Mouse (Mus musculus): ENCODE measurements around the gene Stx12. TPM values are rescaled to one million over a fixed set of nuclear protein-coding genes. Genes with fewer than 3 reads are reported as not detected.
"Not testable (repeated sequence)": the region's sequence is repeated elsewhere in the genome, so short reads cannot be mapped to it uniquely, and the experiment has no call there.

The Stx12 gene
- polyA plus RNA-seq, 1 experiment from 2014 or later, result 67.4 TPM

- Histone ChIP-seq H3K36me3 (ENCODE audit: insufficient read depth) (peaks cover 25% of the 10 kb centered on the region), H3K9ac (no peak overlapping the region), H3K4me3 (ENCODE audit: low read depth, low read length) (no peak overlapping the region), H3K4me2 (no peak overlapping the region), H3K27ac (ENCODE audit: low read depth) (no peak overlapping the region), H3K4me1 (ENCODE audit: insufficient read depth) (no peaks in the 10 kb centered on the region), H3K9me3 (ENCODE audit: low read depth, low read length) (no peaks in the 10 kb centered on the region), H3K27me3 (ENCODE audit: insufficient read depth, low read length) (no peaks in the 10 kb centered on the region)
- no peak for TF ChIP-seq CTCF (IDR thresholded peaks at IDR 0.05; ENCODE audit: low read depth)
- ATAC-seq (ENCODE audit: insufficient read depth), result no peak
- WGBS, result 88% methylated on average over 4 of the region's 4 CpGs
- DNase-seq, result no peak
Measured at GRCm38 (mm10) chr4:132920171-132920570, 35.9 kb upstream of the Stx12 start.

GRCm38 (mm10) chr4:132918493-132918892 lies 34.2 kb upstream of the Stx12 start:
- H3K36me3 ChIP-seq (ENCODE audit: insufficient read depth), result peaks cover 42% of the 10 kb centered on the region
- WGBS, result 77% methylated on average over 6 of the region's 6 CpGs
- not testable (repeated sequence) for ATAC-seq (ENCODE audit: insufficient read depth)

GRCm38 (mm10) chr4:132912156-132912555 lies 27.8 kb upstream of the Stx12 start:
- H3K9me3 ChIP-seq (ENCODE audit: low read depth, low read length), result no peaks in the 10 kb centered on the region
- 86% methylated on average over 6 of the region's 6 CpGs for WGBS
- no peak overlapping the region for H3K4me3 ChIP-seq (ENCODE audit: low read depth, low read length)
- no peaks in the 10 kb centered on the region for H3K4me1 ChIP-seq (ENCODE audit: insufficient read depth)
- peaks cover 78% of the 10 kb centered on the region for H3K36me3 ChIP-seq (ENCODE audit: insufficient read depth)
- no peak for ATAC-seq (ENCODE audit: insufficient read depth)
- no peak overlapping the region for H3K27ac ChIP-seq (ENCODE audit: low read depth)
- TF ChIP-seq CTCF (IDR thresholded peaks at IDR 0.05; ENCODE audit: low read depth), result no peak
- no peaks in the 10 kb centered on the region for H3K27me3 ChIP-seq (ENCODE audit: insufficient read depth, low read length)
- H3K9ac ChIP-seq, result no peak overlapping the region
- DNase-seq, result no peak
- H3K4me2 ChIP-seq, result no peak overlapping the region

More at GRCm38 (mm10) chr4:132918493-132918892, 34.2 kb upstream of the Stx12 start:
- not testable (repeated sequence) for H3K4me2 ChIP-seq; H3K9ac ChIP-seq; H3K27ac ChIP-seq (ENCODE audit: low read depth); H3K4me3 ChIP-seq (ENCODE audit: low read depth, low read length); H3K9me3 ChIP-seq (ENCODE audit: low read depth, low read length); H3K4me1 ChIP-seq (ENCODE audit: insufficient read depth); H3K27me3 ChIP-seq (ENCODE audit: insufficient read depth, low read length); DNase-seq

- Histone ChIP-seq H3K36me3 (ENCODE audit: insufficient read depth) (peaks cover 48% of the 10 kb centered on the region), H3K9me3 (ENCODE audit: low read depth, low read length) (no peaks in the 10 kb centered on the region), H3K4me1 (ENCODE audit: insufficient read depth) (no peaks in the 10 kb centered on the region), H3K4me3 (ENCODE audit: low read depth, low read length) (no peak overlapping the region), H3K4me2 (no peak overlapping the region), H3K27me3 (ENCODE audit: insufficient read depth, low read length) (no peaks in the 10 kb centered on the region), H3K27ac (ENCODE audit: low read depth) (peak overlapping the region; percentile 37; the same call in 1 of the 2 replicates), H3K9ac (no peak overlapping the region)
- 90% methylated on average over 5 of the region's 5 CpGs for WGBS
- DNase-seq, result no peak
- ATAC-seq (ENCODE audit: insufficient read depth), result no peak
- no peak for TF ChIP-seq CTCF (IDR thresholded peaks at IDR 0.05; ENCODE audit: low read depth)
Measured at GRCm38 (mm10) chr4:132905843-132906360, 21.6 kb upstream of the Stx12 start.

- Histone ChIP-seq H3K9me3 (ENCODE audit: low read depth, low read length) (no peaks in the 10 kb centered on the region), H3K4me1 (ENCODE audit: insufficient read depth) (no peaks in the 10 kb centered on the region), H3K36me3 (ENCODE audit: insufficient read depth) (peaks cover 40% of the 10 kb centered on the region), H3K4me2 (no peak overlapping the region), H3K27ac (ENCODE audit: low read depth) (peak overlapping the region; percentile 37), H3K4me3 (ENCODE audit: low read depth, low read length) (no peak overlapping the region), H3K9ac (no peak overlapping the region), H3K27me3 (ENCODE audit: insufficient read depth, low read length) (no peaks in the 10 kb centered on the region)
- TF ChIP-seq CTCF (IDR thresholded peaks at IDR 0.05; ENCODE audit: low read depth), result no peak
- 51% methylated on average over 9 of the region's 9 CpGs for WGBS
- DNase-seq, result peak; percentile 83
- ATAC-seq (ENCODE audit: insufficient read depth), result no peak
Measured at GRCm38 (mm10) chr4:132904765-132905309, 20.5 kb upstream of the Stx12 start.

- Histone ChIP-seq H3K4me1 (ENCODE audit: insufficient read depth) (no peaks in the 10 kb centered on the region), H3K36me3 (ENCODE audit: insufficient read depth) (peaks cover 32% of the 10 kb centered on the region), H3K4me2 (no peak overlapping the region), H3K27ac (ENCODE audit: low read depth) (peak overlapping the region; percentile 37; the same call in 1 of the 2 replicates), H3K27me3 (ENCODE audit: insufficient read depth, low read length) (no peaks in the 10 kb centered on the region), H3K4me3 (ENCODE audit: low read depth, low read length) (no peak overlapping the region), H3K9ac (no peak overlapping the region), H3K9me3 (ENCODE audit: low read depth, low read length) (no peaks in the 10 kb centered on the region)
- WGBS, result 86% methylated on average over 2 of the region's 2 CpGs
- no peak for ATAC-seq (ENCODE audit: insufficient read depth)
- no peak for TF ChIP-seq CTCF (IDR thresholded peaks at IDR 0.05; ENCODE audit: low read depth)
- DNase-seq, result no peak
Measured at GRCm38 (mm10) chr4:132904071-132904470, 19.8 kb upstream of the Stx12 start.

GRCm38 (mm10) chr4:132898197-132898596 lies 13.9 kb upstream of the Stx12 start:
- no peak for TF ChIP-seq CTCF (IDR thresholded peaks at IDR 0.05; ENCODE audit: low read depth)
- Histone ChIP-seq H3K27me3 (ENCODE audit: insufficient read depth, low read length) (no peaks in the 10 kb centered on the region), H3K36me3 (ENCODE audit: insufficient read depth) (peaks cover 19% of the 10 kb centered on the region), H3K9me3 (ENCODE audit: low read depth, low read length) (no peaks in the 10 kb centered on the region), H3K4me3 (ENCODE audit: low read depth, low read length) (no peak overlapping the region), H3K9ac (no peak overlapping the region), H3K4me2 (no peak overlapping the region), H3K27ac (ENCODE audit: low read depth) (no peak overlapping the region), H3K4me1 (ENCODE audit: insufficient read depth) (no peaks in the 10 kb centered on the region)
- ATAC-seq (ENCODE audit: insufficient read depth), result no peak
- no peak for DNase-seq
- 83% methylated on average over 9 of the region's 9 CpGs for WGBS
